Mouse (Mus musculus): ENCODE measurements at regions not wholly inside any gene's neighbourhood (a gene's known extent, or its start where the extent isn't known, plus 50 kb on each side); places are given as distances from the start of the nearest gene placed in this dataset.

- TF ChIP-seq CTCF (IDR thresholded peaks at IDR 0.05; ENCODE audit: borderline replicate concordance, extremely low read depth, insufficient read depth, insufficient read length), result no peak
- no peak for TF ChIP-seq POLR2A (IDR thresholded peaks at IDR 0.05; ENCODE audit: borderline replicate concordance, extremely low read depth, insufficient read depth, insufficient read length, poor library complexity, severe bottlenecking)
- DNase-seq (ENCODE audit: low read depth), result peak; percentile 24
Measured at GRCm38 (mm10) chr4:70952671-70953070, 417.9 kb upstream of the Megf9 start.

GRCm38 (mm10) chr4:70940146-70940545 is 405.4 kb upstream of the Megf9 start:
- TF ChIP-seq POLR2A (IDR thresholded peaks at IDR 0.05; ENCODE audit: borderline replicate concordance, extremely low read depth, insufficient read depth, insufficient read length, poor library complexity, severe bottlenecking) (no peak), CTCF (IDR thresholded peaks at IDR 0.05; ENCODE audit: borderline replicate concordance, extremely low read depth, insufficient read depth, insufficient read length) (no peak)
- DNase-seq (ENCODE audit: low read depth), result no peak

GRCm38 (mm10) chr4:70934140-70934539 is 399.3 kb upstream of the Megf9 start:
- no peak for TF ChIP-seq CTCF (IDR thresholded peaks at IDR 0.05; ENCODE audit: borderline replicate concordance, extremely low read depth, insufficient read depth, insufficient read length)
- TF ChIP-seq POLR2A (IDR thresholded peaks at IDR 0.05; ENCODE audit: borderline replicate concordance, extremely low read depth, insufficient read depth, insufficient read length, poor library complexity, severe bottlenecking), result no peak
- DNase-seq (ENCODE audit: low read depth), result no peak

DNA sequence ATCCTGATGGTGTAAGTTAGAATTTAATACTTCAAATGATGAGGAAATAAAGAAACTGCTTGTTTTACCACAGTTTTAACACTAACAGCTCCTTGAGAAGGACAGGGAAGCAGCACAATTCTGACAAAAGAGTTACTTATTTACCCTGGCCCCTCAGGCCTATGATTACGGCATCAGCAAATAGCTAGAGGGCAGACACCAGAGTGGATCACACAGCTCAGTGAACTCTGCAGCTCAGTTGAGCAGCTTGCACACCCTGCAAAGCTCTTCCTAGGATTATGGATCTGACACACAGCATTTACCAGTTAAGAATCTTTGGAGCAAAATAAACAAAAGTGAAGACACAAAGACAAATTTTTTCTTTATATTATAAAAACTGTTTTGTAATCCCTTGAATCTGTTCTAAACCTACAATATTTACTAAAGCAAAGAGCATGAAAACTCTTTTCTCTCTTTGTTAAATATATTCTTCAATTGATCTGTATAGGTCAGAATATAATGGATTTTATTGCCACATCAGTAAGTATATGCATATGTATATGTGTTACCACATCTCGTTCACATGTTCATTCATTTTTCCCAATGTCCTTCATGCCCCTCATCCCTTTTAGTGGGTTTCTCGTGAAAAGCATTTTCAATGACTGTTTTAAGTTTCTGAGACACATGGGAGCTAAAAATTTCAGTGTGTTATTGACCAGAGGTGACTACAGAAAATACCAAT is 387.3 kb upstream of the Megf9 start:
- TF ChIP-seq CTCF (IDR thresholded peaks at IDR 0.05; ENCODE audit: borderline replicate concordance, extremely low read depth, insufficient read depth, insufficient read length) (no peak), POLR2A (IDR thresholded peaks at IDR 0.05; ENCODE audit: borderline replicate concordance, extremely low read depth, insufficient read depth, insufficient read length, poor library complexity, severe bottlenecking) (no peak)
- peak; percentile 62 for DNase-seq (ENCODE audit: low read depth)

DNA sequence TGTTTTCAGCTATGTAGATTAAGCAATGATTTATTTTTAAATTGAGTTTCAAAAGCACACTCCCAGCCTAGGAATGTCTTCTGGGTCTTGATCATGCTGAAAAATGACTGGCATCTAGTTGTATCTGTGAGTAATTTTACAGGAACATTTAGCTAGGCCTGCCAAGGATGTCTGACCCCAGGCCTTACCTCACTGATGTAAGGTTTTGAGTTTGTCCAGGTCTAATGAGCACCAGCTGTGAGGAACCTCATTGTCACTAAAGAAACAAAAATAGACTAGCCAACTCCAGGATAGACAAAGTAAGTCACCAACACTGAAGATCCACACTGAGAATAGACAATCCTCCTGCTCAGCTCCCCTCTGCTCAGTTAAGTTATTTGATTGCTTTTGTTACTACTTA is 379.8 kb upstream of the Megf9 start:
- no peak for TF ChIP-seq CTCF (IDR thresholded peaks at IDR 0.05; ENCODE audit: borderline replicate concordance, extremely low read depth, insufficient read depth, insufficient read length)
- TF ChIP-seq POLR2A (IDR thresholded peaks at IDR 0.05; ENCODE audit: borderline replicate concordance, extremely low read depth, insufficient read depth, insufficient read length, poor library complexity, severe bottlenecking), result no peak
- DNase-seq (ENCODE audit: low read depth), result no peak

GRCm38 (mm10) chr4:70906771-70907749 is 372.3 kb upstream of the Megf9 start:
- TF ChIP-seq POLR2A (IDR thresholded peaks at IDR 0.05; ENCODE audit: borderline replicate concordance, extremely low read depth, insufficient read depth, insufficient read length, poor library complexity, severe bottlenecking), result no peak
- TF ChIP-seq CTCF (IDR thresholded peaks at IDR 0.05; ENCODE audit: borderline replicate concordance, extremely low read depth, insufficient read depth, insufficient read length), result no peak
- peak; percentile 79 for DNase-seq (ENCODE audit: low read depth)
